Mouse (Mus musculus) heart, adult 11 months (tissue): Measurements from ENCODE around the gene Ccr10.
"Not testable (repeated sequence)": the region's sequence is repeated elsewhere in the genome, so short reads cannot be mapped to it uniquely, and the experiment has no call there.

ENCODE experiments used
- DNase-seq: peaks from one replicate; pipeline ENCODE4 v3.0.0; 2022

Gene Ccr10

GRCm38 (mm10) chr11:101152825-101153224, 22.4 kb downstream of the Ccr10 start:
- DNase-seq: peak; percentile 65

GRCm38 (mm10) chr11:101151063-101151462, 24.2 kb downstream of the Ccr10 start:
- DNase-seq: no peak

- DNase-seq: peak; percentile 97
Observed at GRCm38 (mm10) chr11:101149178-101150105, 25.8 kb downstream of the Ccr10 start.

GRCm38 (mm10) chr11:101148751-101149150, 26.5 kb downstream of the Ccr10 start:
- peak; percentile 86 for DNase-seq

- peak; percentile 78 for DNase-seq
Observed at GRCm38 (mm10) chr11:101146377-101146776, 28.9 kb downstream of the Ccr10 start.

- peak; percentile 96 for DNase-seq
Observed at GRCm38 (mm10) chr11:101143338-101144225, 31.7 kb downstream of the Ccr10 start.

GRCm38 (mm10) chr11:101142215-101142967, 32.9 kb downstream of the Ccr10 start:
- peak; percentile 86 for DNase-seq

GRCm38 (mm10) chr11:101141088-101141487, 34.2 kb downstream of the Ccr10 start:
- DNase-seq: peak; percentile 82

GRCm38 (mm10) chr11:101140164-101140819, 35.0 kb downstream of the Ccr10 start:
- peak; percentile 92 for DNase-seq

GRCm38 (mm10) chr11:101138536-101139181, 36.6 kb downstream of the Ccr10 start:
- DNase-seq: peak; percentile 92

GRCm38 (mm10) chr11:101137000-101137399, 38.2 kb downstream of the Ccr10 start:
- DNase-seq: no peak

- DNase-seq: no peak
Observed at GRCm38 (mm10) chr11:101134217-101134865, 40.9 kb downstream of the Ccr10 start.

- no peak for DNase-seq
Observed at GRCm38 (mm10) chr11:101133037-101133436, 42.2 kb downstream of the Ccr10 start.

- no peak for DNase-seq
Observed at GRCm38 (mm10) chr11:101131701-101132100, 43.5 kb downstream of the Ccr10 start.

GRCm38 (mm10) chr11:101131187-101131586, 44.1 kb downstream of the Ccr10 start:
- DNase-seq: no peak

GRCm38 (mm10) chr11:101130056-101130756, 45.0 kb downstream of the Ccr10 start:
- peak; percentile 98 for DNase-seq

- DNase-seq: peak; percentile 93
Observed at GRCm38 (mm10) chr11:101128996-101129577, 46.2 kb downstream of the Ccr10 start.

- DNase-seq: no peak
Observed at GRCm38 (mm10) chr11:101127075-101127474, 48.2 kb downstream of the Ccr10 start.

GRCm38 (mm10) chr11:101125008-101125407, 50.2 kb downstream of the Ccr10 start:
- DNase-seq: peak; percentile 91

- DNase-seq: not testable (repeated sequence)
Observed at GRCm38 (mm10) chr11:101124494-101124893, 50.7 kb downstream of the Ccr10 start.
